Mouse (Mus musculus): ENCODE data around the gene Krtap4-6.
"Not testable (repeated sequence)": the region's sequence is repeated elsewhere in the genome, so short reads cannot be mapped to it uniquely, and the experiment has no call there.

Krtap4-6 gene

GRCm38 (mm10) chr11:99665860-99666259 lies at the start of gene Krtap4-6:
Krtap4-6 (minus strand) TSS chr11:99665960.
- DNase-seq (ENCODE audit: low spot score) = no peak

GRCm38 (mm10) chr11:99690463-99690862 lies 24.7 kb upstream of the Krtap4-6 start, which contains the start of gene Gm14190:
Gm14190 (minus strand) TSS chr11:99690740.
- no peak for DNase-seq (ENCODE audit: low spot score)

DNA sequence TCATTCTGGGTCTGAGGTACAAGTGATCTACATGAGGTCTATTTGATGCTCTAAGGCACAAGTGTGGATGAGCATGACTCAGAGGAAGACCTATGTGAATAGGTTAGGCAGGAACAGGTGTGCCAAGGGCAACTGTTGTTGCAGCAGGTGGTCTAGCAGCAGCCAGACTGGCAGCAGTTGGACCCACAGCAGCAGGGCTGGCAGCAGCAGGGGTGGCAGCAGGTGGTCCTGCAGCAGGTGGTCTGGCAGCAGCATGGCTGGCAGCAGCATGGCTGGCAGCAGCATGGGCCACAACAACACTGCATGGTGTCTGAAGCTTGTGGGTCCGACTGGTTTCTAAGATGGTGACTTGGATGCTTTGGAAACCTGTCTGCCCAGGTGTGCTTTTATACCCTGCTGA lies 19.5 kb upstream of the Krtap4-6 start:
- not testable (repeated sequence) for DNase-seq (ENCODE audit: low spot score)

GRCm38 (mm10) chr11:99683481-99683880 lies 17.7 kb upstream of the Krtap4-6 start:
- DNase-seq (ENCODE audit: low spot score) = no peak

- DNase-seq (ENCODE audit: low spot score) = no peak
Observed at GRCm38 (mm10) chr11:99662802-99663201, 3.0 kb downstream of the Krtap4-6 start.

- no peak for DNase-seq (ENCODE audit: low spot score)
Observed at GRCm38 (mm10) chr11:99659256-99659655, 6.5 kb downstream of the Krtap4-6 start.

DNA sequence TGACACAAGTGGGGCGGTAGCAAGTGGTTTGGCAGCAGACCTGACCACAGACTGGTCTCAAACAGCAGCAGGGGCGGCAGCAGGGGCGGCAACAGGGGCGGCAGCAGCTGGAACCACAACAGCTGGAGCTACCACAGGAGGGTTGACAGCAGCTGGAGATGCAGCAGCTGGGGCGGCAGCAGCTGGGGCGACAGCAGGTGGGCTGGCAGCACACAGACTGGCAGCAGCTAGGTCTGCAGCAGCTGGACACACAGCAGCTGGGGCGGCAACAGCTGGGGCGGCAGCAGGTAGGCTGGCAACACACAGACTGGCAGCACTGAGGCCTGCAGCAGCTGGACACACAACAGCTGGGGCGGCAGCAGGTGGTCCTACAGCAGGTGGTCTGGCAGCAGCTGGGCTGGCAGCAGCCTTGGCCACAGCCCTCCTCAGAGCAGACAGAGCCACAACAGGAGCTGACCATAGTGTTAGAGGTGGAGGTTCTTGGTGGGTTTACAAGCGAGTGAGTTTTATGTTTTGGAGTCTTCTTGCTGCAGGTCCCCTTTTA lies 7.2 kb downstream of the Krtap4-6 start, which contains the start of gene Gm11563:
Gene Gm11563 (minus strand): TSS at position 494 of the 544 bp plus-strand sequence.
- DNase-seq (ENCODE audit: low spot score) = not testable (repeated sequence)

DNA sequence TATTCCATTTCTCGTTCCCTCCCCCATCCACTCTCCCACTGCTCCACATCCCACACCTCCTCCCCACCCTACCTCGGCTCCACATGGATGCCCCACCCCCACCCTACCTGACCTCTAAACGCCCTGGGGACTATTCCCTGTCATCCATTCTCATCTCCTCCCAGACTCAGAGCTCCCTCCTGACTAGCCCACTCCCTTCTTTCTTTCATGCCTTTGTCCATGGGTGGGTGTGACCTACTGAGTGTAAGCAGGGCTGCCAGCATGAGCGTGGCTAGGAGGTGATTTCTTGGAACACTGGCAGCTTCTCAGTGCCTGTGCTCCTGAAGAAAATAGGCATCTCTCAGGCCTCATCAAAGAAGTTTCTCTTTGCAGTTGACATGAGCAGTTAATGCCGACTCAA lies 8.7 kb downstream of the Krtap4-6 start:
- no peak for DNase-seq (ENCODE audit: low spot score)

DNA sequence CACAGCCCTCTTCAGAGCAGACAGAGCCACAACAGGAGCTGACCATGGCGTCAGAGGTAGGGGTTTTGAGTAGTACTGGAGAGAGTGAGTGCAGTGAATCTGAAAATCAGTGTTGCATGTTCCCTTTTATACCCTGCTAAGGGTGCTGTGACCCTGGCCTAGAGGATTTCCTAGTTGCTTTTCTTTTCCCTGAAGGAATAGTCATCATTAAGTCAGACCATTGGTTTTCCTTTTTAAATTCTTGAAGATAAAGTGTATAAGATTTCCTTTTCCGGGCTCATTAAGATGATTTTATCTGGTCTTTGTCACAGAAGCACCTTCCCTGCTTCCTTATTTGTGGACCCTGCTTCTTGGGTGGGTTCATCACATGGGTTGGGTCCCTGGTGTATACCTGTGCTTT lies 15.6 kb downstream of the Krtap4-6 start, which contains the start of gene Gm11555:
Gene Gm11555 (minus strand): TSS at position 101 of the 400 bp plus-strand sequence.
- no peak for DNase-seq (ENCODE audit: low spot score)

GRCm38 (mm10) chr11:99646444-99646843 lies 19.3 kb downstream of the Krtap4-6 start:
- no peak for DNase-seq (ENCODE audit: low spot score)

- no peak for DNase-seq (ENCODE audit: low spot score)
Observed at GRCm38 (mm10) chr11:99644351-99644750, 21.4 kb downstream of the Krtap4-6 start.

GRCm38 (mm10) chr11:99643635-99644139 lies 22.1 kb downstream of the Krtap4-6 start, which contains the start of gene Krtap4-7:
Krtap4-7 (minus strand) TSS chr11:99644089.
- not testable (repeated sequence) for DNase-seq (ENCODE audit: low spot score)

DNA sequence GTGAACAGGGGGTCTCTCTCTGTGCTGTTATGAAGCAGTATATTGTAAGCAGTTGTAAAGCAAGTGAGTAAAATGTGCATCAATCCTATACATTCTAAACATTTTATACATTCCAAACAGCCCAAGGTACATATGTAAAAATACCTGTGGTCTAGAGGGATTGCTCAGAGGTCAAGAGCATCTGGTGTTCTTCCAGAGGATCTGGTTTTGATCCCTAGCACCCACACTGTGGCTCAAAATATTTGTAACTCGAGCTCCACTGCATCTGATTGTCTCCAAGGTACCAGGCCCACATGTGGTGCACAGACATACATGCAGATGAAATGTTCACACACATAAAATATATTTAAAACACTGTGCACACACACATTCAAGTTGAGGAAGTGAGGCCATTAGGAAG lies 24.8 kb downstream of the Krtap4-6 start:
- DNase-seq (ENCODE audit: low spot score) = no peak

DNA sequence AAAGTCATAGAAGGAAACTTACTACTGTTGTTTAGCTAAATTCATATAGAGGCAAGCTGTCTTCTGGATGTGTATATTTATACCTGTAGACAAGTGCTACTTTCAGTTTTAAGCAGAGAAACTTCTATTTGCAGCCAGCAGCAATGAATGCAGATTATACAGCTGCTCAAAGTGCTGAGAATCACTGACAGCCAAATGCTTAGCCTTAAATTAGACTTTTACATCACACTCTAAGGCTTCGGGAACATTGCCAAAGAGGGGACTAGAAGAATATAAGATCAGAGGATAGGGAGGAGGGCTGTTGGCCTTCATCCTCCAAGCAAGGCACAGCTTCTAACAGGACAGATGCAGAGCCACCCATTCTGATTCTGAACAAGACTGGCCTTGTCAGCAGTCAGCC lies 28.7 kb downstream of the Krtap4-6 start:
- DNase-seq (ENCODE audit: low spot score) = no peak

GRCm38 (mm10) chr11:99634653-99635134 lies 31.1 kb downstream of the Krtap4-6 start, which contains the start of gene Krtap4-2:
Krtap4-2 (minus strand) TSS chr11:99635084.
- DNase-seq (ENCODE audit: low spot score) = no peak

- DNase-seq (ENCODE audit: low spot score) = no peak
Observed at GRCm38 (mm10) chr11:99633293-99633692, 32.5 kb downstream of the Krtap4-6 start.

GRCm38 (mm10) chr11:99630890-99631289 lies 34.9 kb downstream of the Krtap4-6 start:
- DNase-seq (ENCODE audit: low spot score) = no peak

DNA sequence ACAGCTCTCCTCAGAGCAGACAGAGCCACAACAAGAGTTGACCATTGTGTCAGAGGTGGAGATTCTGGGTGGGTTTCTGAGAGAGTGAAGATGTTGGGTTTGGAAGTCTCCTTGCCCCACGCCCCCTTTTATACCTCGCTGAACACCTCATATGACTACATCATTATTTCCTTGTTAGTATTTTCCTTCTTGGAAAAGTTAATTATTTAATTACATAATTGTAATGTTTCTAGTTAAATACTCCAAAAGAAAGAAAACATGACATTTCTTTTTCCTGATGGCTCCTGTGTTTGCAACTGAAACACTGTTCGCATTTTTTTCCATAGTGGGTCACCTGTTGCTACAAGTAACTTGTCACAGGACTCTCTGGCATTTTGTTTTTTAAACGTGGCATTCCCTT lies 37.6 kb downstream of the Krtap4-6 start, which contains the start of gene Krtap4-1:
Gene Krtap4-1 (minus strand): TSS at position 101 of the 400 bp plus-strand sequence.
- DNase-seq (ENCODE audit: low spot score) = no peak

GRCm38 (mm10) chr11:99620335-99620734 lies 45.4 kb downstream of the Krtap4-6 start, which contains the start of gene Gm11562:
Gm11562 (minus strand) TSS chr11:99620435.
- DNase-seq (ENCODE audit: low spot score) = no peak

Data from adipocyte (in vitro differentiated cells).